Mouse (Mus musculus): ENCODE data around the gene Cfap97d1.

- TF ChIP-seq CTCF (IDR thresholded peaks at IDR 0.05; ENCODE audit: low read depth, low read length) (no peak), GATA1 (IDR thresholded peaks at IDR 0.05; ENCODE audit: borderline replicate concordance, low read length) (no peak), TAL1 (conservative IDR thresholded peaks at IDR 0.05; ENCODE audit: low read depth, low read length) (no peak), GATA2 (IDR thresholded peaks at IDR 0.05; ENCODE audit: borderline replicate concordance, low read depth, low read length) (no peak)
Measured at GRCm38 (mm10) chr11:101990244-101990643, 6.2 kb downstream of the Cfap97d1 start.
